Mouse (Mus musculus): Measurements from ENCODE around the gene Pxn.
A peak's percentile ranks its signal among the peaks of the same experiment; 100 is the strongest.

Pxn gene

DNA sequence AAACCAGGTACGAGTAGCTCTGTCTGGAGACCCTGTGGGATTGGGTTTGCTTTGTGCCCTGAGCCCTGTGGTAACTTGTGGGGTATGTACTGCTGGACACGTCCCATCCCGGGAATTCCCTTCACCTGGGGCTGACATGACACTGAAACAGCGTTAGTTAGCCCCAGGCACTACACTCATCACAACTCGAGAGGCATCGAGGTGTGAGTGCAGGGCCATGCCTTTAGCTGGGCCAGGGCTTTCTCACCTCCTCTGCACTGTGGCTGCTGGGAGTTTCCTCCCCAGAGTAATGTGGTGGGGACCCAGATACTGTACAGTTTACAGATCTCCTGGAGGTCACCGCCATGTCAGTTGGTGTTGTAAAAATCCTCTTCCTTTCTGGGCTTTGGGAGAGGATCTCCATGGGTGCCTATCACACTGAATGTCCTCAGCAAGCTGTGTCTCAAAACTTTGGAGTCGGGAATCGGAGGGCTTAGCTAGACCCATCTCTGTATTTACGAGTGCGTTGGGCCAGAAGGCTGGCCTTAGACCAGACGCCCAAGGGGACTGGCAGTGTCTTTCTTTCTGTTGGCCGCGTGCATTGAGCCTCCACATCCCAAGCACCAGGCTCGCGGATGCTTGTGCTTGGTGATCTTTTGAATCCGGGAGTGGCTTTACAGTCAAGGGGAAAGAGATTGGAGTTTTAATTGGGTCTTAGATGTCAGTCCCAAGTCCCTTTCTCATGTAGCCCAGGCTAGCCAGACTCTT lies 20.2 kb downstream of the Pxn start:
- no peak for TF ChIP-seq GATA4 (IDR thresholded peaks at IDR 0.05; ENCODE audit: insufficient replicate concordance, low read length)

DNA sequence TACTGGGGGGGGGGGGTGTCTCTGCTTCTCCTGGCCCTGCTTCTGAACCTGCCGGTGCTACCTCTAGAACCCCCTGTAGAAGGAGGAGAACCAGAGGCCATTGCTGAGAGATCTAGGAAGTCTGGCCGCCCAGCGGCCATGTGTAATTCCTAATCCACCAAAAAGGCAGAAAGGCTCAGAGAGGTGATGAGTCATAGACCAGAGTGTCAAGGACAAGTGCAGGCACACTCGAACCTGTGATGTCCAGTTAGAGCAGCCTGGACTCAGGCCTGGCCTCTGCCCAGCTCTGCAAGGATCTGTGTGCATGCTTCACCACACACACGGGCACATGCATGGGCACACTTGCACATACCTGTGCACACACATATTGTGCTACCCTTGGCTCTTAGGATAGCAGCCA lies 21.7 kb downstream of the Pxn start:
- TF ChIP-seq GATA4 (IDR thresholded peaks at IDR 0.05; ENCODE audit: insufficient replicate concordance, low read length), result no peak

DNA sequence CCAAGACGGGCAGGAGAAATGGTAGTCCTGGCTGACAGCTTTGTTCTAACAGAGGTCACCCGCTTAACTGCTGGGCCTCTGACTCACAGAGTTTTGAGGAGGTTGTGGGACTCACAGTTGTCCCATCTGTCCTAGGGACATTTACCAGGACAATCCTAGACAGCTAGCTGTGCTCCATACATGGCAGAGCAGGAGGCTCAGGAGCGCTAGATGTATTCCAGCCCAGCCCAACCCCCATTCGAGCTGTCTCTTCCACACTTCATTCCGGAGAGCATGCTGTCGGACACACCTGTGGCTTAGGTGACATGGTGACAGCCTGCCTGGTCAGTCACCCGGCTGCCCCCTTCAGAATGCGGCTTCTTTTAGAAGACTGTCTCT lies 22.9 kb downstream of the Pxn start:
- no peak for TF ChIP-seq GATA4 (IDR thresholded peaks at IDR 0.05; ENCODE audit: insufficient replicate concordance, low read length)

DNA sequence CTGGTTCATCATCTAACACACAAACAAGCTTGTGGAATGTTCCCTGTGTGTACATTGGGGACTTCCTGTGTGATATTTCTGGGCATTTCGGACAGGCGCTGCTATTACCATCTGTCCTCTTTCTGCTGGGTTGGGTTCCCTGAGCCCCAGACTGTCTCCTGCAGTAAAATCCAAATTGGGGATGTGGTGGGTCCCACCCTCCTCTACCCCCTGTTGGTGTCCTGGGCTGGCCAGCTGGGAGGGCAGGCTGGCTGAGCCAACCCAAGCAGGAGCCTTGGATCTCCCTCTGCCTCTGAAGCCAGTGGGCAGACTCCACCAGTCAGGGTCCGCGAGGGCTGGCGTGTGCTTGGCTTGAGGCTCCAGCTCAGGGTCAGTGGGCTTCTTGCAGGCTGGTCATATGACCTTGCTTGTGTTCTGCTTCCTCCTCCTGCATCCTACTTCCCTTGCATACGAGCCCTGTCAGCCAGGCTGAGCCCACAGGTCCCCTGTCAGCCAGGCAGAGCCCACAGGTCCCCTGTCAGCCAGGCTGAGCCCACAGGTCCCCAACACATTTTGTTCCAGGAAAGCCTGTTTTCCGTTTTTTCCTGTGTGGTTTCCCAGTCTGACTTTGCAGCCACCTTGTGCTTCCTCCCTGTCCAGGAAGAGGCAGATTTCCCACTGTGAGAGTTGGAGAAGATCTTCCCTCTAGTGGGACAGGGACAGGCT lies 23.4 kb downstream of the Pxn start:
- TF ChIP-seq GATA4 (IDR thresholded peaks at IDR 0.05; ENCODE audit: insufficient replicate concordance, low read length), result no peak

DNA sequence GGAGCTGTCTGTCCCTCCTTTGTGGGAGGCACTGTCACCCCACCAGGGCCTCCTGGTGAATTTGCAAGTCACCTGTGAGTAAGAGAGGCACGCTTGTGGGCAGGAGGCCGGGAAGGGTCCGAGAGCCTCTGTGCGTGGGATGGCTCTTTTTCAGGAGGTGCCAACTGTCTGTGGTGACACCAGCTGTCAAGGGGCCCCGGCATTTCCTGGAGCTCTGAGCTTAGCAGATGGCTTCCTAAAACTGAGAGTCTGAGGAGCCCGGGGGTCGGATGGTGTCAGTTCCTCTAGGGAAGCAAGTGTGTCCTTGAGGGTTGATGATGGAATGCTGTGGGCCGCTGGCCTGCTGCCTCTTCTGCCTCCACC lies 24.0 kb downstream of the Pxn start:
- TF ChIP-seq GATA4 (IDR thresholded peaks at IDR 0.05; ENCODE audit: insufficient replicate concordance, low read length), result no peak

DNA sequence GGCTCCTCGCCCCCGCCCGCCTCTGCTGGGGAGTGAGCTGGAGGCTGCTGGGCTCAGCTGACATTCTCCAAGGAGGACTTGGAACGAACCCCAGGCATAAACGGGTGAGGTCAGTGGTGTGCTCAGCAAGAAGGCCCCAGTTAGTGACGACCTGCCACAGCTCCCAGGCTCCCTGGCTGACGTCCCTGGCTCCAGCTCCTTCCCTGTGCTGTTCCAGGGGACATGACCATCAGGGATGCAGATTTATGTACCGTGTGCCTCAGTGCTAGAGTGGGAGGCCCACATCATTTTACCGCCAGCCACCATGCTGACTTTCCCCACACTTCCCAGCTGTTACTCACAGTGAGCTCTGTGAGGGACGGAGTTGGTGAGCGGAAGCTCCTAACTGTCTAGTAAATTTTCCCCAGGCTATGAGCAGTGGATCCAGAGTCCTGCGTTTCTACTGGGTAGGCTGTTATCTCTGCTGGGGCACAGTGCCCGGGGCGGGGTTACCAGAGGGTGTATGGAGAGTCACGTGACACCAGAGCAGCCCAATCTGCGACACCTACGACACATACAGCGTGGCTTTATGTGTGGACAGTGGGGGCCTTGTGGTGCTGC lies 25.3 kb downstream of the Pxn start:
- TF ChIP-seq GATA4 (IDR thresholded peaks at IDR 0.05; ENCODE audit: insufficient replicate concordance, low read length), result peak; percentile 87; the same call in 1 of the 2 replicates

DNA sequence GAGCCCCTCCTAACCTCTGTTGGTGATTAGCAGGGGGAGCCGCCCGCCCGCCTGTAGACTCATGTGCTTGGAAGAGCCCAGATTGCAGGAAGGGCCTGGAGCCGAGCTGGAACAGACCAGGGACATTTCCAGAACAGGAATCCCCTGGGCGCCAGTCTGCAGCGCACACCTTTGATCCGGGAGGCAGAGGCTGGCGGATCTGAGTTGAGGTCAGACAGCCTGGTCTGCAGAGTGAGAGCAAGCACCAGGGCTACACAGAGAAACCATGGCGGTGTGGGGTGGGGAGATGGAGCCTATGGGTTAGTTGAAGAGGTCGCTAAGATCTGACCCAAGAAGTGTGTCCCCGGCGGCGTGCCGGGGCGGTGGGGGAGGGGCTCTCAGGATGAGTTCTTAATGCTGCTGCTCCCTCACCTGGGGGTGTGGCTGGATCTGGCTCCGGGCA lies 27.8 kb downstream of the Pxn start:
- TF ChIP-seq GATA4 (IDR thresholded peaks at IDR 0.05; ENCODE audit: insufficient replicate concordance, low read length), result no peak

DNA sequence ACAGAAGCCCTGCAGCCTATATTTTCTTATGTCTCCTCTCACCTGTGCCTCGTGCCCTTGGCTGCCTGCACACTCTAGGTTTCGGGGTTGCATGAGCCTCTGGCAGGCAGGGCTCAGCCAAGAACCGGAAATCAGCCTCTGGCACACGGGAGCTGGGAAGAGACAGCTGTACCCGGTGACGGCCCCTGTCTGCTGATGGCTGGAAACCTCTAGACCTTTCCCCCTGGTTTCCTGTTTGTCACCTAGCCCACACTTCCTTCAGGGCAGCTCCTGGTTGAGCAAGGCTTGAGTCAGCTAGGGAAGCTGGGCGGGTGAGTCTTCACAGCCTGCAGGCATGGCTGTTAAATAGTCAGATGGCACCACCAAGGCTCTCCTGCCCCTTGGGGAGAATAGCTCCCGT lies 28.4 kb downstream of the Pxn start:
- TF ChIP-seq GATA4 (IDR thresholded peaks at IDR 0.05; ENCODE audit: insufficient replicate concordance, low read length), result no peak

DNA sequence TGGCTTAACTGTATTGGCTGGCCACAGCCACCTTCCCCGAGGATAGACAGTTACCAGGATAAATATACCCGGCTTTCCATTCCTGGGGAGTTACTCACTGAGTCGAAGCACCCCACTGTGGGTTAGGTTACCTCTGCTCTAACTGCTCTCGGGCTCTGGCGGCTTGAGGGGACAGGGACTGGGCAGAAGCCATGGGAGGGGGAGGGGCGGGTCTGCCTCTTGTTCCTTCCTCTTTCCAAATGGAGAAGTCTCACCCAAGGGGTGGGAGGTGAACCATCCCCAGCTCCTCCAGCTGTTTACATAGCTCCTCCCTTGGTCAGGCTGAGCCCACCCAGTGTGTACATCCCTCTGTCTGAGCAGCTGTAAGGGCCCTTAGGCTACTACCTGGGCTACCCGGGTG lies 29.2 kb downstream of the Pxn start:
- TF ChIP-seq GATA4 (IDR thresholded peaks at IDR 0.05; ENCODE audit: insufficient replicate concordance, low read length), result no peak

DNA sequence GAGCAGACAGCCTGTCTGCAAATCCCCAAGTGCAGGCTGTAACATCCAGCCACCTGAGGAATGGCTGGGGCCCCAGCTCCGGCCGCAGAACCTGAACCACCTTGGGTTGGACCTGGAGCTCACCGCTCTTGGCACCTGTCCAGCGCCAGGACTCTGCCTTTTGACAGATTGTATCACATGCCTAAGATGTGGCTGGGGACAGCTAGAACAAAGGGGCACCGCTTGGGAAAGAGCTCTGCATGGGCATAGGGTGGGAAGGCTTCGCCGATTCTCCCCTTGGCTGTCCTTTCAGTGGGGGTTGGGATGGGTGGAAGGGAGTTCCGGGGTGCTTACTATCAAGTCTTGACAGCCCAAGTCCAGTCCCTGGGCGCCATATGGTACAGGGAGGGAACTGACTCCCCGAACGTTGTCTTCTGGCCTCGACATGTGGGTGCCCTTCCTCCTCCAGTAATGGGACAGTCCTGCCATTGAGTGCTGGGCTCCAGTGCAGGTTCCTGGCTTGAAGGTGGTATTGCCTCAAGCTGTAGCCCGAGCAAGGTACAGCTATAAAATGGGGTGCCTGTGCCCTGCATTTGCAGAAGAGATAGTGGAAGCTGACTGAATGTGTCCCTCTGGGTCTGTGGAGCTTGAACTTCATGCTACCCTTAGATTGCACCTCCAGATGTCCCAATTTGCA lies 31.7 kb downstream of the Pxn start:
- no peak for TF ChIP-seq GATA4 (IDR thresholded peaks at IDR 0.05; ENCODE audit: insufficient replicate concordance, low read length)

DNA sequence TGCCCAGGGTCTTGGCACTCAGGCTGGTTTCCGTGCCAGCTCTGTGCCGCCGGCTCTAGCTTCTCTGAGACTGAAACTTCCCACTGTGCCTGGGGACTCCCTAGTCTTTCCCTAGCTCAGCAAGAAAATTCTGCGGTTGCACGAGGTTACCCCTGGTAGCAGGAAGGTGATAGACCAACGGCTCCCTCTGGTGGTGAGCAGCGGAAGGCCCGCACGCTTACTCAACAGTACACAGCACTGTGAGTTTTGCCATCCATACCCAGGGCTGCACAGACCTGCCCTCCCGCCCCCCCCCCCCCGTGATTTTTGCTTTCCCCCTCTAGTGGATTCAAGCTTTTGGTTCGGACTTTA lies 32.2 kb downstream of the Pxn start:
- no peak for TF ChIP-seq GATA4 (IDR thresholded peaks at IDR 0.05; ENCODE audit: insufficient replicate concordance, low read length)

DNA sequence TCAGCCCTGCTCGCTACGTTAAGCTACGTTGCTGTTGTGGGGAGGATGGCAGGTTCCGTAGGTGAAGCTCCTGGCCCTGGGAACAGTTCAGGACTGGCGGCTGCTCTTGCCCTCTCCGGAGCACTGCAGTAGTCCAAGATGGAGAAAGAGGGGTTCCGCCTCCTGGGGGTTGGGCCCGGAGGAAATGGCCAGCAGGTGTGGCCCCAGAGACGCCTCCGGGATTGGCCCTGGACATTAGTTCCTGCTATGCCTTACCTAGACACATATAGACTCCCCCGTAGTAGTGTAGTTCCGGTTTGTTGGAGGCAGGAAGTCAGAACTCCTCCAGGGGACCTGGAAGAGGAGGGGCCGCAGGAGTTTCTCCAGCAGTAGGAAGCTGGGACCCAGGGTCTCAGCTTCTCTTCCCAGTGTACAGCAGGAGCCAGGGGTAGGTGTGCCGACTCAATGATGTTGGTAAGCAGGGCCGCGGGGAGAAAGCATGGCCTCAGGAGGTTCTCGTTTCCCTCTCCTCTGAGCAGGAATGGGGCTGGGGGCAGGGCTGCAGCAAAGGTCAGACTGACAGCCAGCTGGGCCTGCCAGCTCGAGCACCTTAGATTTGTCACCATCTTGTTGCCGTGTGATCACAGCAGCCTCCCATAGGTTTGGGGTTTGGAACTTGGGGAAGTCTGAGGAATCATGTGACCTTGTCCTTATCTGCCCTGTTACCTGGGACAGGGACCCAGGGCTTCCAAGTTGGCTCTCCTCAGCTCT lies 36.3 kb downstream of the Pxn start:
- no peak for TF ChIP-seq GATA4 (IDR thresholded peaks at IDR 0.05; ENCODE audit: insufficient replicate concordance, low read length)

DNA sequence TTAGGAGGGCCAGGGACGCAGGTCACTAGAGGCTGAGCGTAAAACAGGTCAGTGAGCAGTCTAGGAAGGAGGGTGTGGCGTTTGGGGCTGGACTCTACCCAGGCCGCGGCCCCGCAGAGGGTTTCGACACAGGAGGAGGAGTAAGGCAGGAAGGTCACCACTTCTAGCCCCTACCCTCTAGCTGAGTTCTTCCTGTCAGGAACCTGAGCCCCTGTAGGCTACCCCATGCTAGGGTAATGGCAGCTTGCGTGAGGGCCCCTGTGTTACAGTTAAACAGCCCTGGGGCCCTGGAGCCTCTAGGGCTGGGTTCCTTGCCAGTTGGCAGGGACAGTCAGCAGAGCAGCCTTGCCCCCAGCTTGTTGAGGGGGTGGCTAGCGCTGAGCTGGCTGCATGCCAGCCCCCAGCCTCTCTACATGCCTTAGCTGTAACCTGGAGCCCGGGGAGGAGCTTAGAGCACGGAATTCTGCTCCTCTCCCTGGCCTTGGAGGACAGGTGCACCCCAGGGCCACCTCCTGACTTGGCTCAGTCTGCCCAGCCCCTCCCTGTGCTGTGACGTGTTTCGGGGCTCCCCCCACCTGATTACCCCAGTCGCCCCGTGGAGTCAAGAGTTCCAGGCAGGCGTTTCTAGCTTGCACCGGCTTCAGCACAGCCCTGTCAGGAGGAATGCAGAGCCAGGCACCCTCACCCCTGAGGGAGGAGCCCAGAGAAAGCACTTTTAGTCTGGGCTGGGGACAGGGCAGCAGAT lies 37.2 kb downstream of the Pxn start:
- TF ChIP-seq GATA4 (IDR thresholded peaks at IDR 0.05; ENCODE audit: insufficient replicate concordance, low read length), result no peak

DNA sequence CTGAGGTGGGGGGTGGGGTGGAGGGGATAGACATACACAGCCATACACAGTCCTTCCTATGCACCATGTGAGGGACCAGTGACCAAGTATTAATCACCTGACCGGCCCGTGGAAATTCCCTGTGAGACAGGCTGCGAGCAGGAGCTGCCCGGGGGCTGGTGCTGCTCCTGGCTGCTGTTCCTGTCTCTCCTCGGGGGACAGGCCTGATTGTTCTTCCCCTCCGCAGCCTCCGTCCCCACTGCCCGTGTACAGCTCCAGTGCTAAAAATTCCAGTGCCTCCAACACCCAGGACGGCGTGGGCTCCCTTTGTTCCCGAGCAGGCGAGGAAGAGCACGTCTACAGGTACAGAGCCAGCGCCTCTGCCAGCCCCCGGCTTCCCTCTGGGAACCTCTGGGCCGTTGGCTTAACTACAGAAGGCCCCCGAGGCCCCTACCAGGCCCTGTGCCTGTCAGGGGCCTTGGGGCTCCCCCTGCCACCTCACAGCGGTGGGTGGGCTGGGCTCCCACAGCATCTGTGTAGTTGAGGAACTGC lies 38.2 kb downstream of the Pxn start:
- no peak for TF ChIP-seq GATA4 (IDR thresholded peaks at IDR 0.05; ENCODE audit: insufficient replicate concordance, low read length)
